Mouse (Mus musculus) neural tube, embryonic 12.5 days (tissue): ENCODE results near the gene Nxn. TPM values are rescaled to one million over a fixed set of nuclear protein-coding genes. Genes with fewer than 3 reads are reported as not detected.
"Not testable (repeated sequence)": the region's sequence is repeated elsewhere in the genome, so short reads cannot be mapped to it uniquely, and the experiment has no call there.

Experiments used
- ATAC-seq: fragments of 200-750 bp; cut with Nextera tagmentation; 2 replicates; pipeline ENCODE4 v1.8.0; 2017; ENCODE audit warnings: low read depth, mild to moderate bottlenecking, moderate TSS enrichment, moderate library complexity; ENCODE audit not compliant: low FRiP score
- H3K27ac ChIP-seq: fragments of 300-500 bp; sonication (generic); 2 replicates; pipeline ENCODE4 v1.5.1; 2016
- H3K27me3 ChIP-seq: fragments of 300-500 bp; sonication (generic); replicated peaks from 2 replicates; pipeline ENCODE4 v1.6.1; 2016; ENCODE audit warnings: mild to moderate bottlenecking
- H3K36me3 ChIP-seq: fragments of 300-500 bp; sonication (generic); 2 replicates; pipeline ENCODE4 v1.6.1; 2016; ENCODE audit warnings: mild to moderate bottlenecking
- H3K4me1 ChIP-seq: fragments of 300-500 bp; sonication (generic); 2 replicates; pipeline ENCODE4 v1.6.1; 2016
- H3K4me2 ChIP-seq: fragments of 300-500 bp; sonication (generic); replicated peaks from 2 replicates; pipeline ENCODE4 v1.6.1; 2016; ENCODE audit warnings: mild to moderate bottlenecking
- H3K4me3 ChIP-seq: fragments of 300-500 bp; sonication (generic); 2 replicates; pipeline ENCODE4 v1.5.1; 2016
- H3K9ac ChIP-seq: fragments of 300-500 bp; sonication (generic); 2 replicates; pipeline ENCODE4 v1.6.1; 2016; ENCODE audit warnings: mild to moderate bottlenecking
- H3K9me3 ChIP-seq: fragments of 300-500 bp; sonication (generic); 2 replicates; pipeline ENCODE4 v1.6.1; 2016; ENCODE audit warnings: mild to moderate bottlenecking
- WGBS: fragments of 180-500 bp; shearing (Covaris S2); methylation state at CpG from one replicate; pipeline ENCODE4 v1.1.7; 2016; 5-methylcytosine and 5-hydroxymethylcytosine counted together
- polyA plus RNA-seq: library from polyadenylated mRNA; unstranded; fragments of >200 nt; fragmentation: Nextera tagmentation; extraction: Ambion mirVana; gene quantifications from 2 replicates; pipeline ENCODE4 v1.2.1, GENCODE M21; 2016

Nxn gene
- polyA plus RNA-seq, 1 experiment from 2014 or later = 64.4 TPM

DNA sequence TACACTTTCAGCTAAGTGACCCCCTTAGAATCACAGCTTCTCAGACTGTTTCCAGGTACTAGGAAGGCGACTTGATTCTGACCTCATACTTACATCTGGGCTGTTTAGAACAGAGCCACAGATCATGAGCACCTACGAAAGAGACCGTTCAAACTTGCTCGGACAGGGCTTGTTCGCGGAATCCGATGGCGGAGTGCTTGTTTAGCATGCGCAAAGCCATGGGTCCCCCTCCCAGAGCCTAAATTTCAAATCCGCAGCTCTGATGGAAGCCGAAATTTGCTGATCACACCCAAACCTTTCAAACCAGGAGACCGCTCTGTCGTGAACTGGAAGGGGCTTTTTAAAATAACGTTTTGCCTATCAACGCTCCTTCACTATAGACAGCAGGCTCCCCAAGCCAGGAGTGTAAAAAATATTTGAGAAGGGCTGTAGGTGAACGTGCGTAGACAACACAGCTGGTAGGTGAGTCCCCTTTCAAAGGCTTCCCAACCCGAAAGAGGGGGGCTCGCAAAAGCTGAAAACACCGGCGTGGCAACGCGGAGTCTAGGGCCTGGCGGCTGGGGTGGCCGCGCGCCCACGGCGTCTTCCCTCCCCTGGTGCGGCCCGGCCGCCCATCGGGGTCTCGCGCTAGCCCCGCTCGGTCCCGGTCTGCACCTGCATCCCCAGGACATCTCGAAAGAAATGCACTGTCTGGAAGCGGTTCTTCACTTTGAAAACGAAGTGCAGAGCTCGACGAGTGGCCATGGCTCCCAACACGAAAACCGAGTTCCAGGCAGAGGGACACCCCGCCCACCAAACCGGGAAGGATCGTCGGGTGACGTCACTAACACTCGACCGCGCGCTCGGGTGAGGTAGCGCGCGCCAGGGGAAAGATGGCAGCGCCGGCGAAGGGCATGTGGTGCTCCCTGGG, 155.8 kb downstream of the Nxn start, which contains the start of the genes Mrm3 and Glod4:
Mrm3 (plus strand) TSS at position 815 of the 910 bp plus-strand sequence.
Glod4 (minus strand) TSS at position 825 of the 910 bp plus-strand sequence.
- WGBS = under 1% methylated on average over 61 of the region's 61 CpGs
- H3K4me3 ChIP-seq = peak within 1 kb of the TSS; percentile 83
- no peaks in the 10 kb centered on the region for H3K9me3 ChIP-seq
- H3K4me1 ChIP-seq = peaks cover 16% of the 10 kb centered on the region
- H3K4me2 ChIP-seq = peak within 1 kb of the TSS; percentile 89
- peak within 1 kb of the TSS; percentile 79 for H3K9ac ChIP-seq
- H3K36me3 ChIP-seq = peaks cover 16% of the 10 kb centered on the region
- no peak within 1 kb of the TSS for H3K27ac ChIP-seq
- H3K27me3 ChIP-seq = no peaks in the 10 kb centered on the region
- peak; percentile 90 for ATAC-seq

DNA sequence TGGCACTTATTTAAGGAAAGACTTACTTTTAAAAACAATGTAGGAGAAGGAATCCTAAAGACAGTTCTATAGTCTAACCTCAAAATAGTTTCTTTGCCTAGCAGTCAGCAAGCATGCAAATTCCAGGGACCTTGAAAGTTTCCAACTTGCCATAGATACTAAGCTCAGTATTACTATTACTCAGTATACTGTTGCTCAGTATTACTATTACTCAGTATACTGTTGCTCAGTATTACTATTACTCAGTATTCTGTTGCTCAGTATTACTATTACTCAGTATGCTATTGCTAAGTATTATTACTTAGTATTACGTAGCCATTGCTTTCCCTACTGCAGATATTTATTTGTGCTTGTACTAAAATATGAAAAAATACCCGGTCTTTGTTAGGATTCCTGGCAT, 159.2 kb downstream of the Nxn start:
- Histone ChIP-seq H3K9ac (no peak overlapping the region), H3K36me3 (peaks cover 37% of the 10 kb centered on the region), H3K9me3 (no peaks in the 10 kb centered on the region), H3K27ac (no peak overlapping the region), H3K27me3 (no peaks in the 10 kb centered on the region), H3K4me3 (no peak overlapping the region), H3K4me2 (no peak overlapping the region), H3K4me1 (peaks cover 12% of the 10 kb centered on the region)
- no peak for ATAC-seq
- 97% methylated on average over 2 of the region's 2 CpGs for WGBS

DNA sequence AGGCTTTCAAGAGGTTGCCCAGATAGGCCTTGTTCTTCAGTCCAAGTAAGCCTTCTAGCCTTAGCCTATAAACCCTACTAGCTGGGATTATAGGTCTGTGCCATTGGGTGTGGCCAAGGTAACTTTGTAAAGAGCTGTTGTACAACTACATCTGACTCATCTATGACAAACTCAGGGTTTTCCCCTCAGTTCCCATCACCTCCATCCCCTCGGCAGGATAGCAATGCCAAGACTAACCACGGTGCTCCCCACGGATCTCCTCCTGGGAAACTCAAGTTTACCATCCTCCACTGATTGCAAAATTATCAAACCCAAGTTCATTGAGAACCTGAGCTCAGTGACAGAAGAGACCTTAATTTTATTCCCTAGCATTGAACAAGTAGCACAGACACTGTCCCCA, 162.8 kb downstream of the Nxn start:
- H3K4me2 ChIP-seq = no peak overlapping the region
- H3K27me3 ChIP-seq = no peaks in the 10 kb centered on the region
- ATAC-seq = no peak
- H3K36me3 ChIP-seq = peaks cover 66% of the 10 kb centered on the region
- H3K9ac ChIP-seq = no peak overlapping the region
- H3K9me3 ChIP-seq = no peaks in the 10 kb centered on the region
- no peak overlapping the region for H3K4me3 ChIP-seq
- no peaks in the 10 kb centered on the region for H3K4me1 ChIP-seq
- WGBS = 94% methylated on average over 3 of the region's 3 CpGs
- H3K27ac ChIP-seq = no peak overlapping the region

DNA sequence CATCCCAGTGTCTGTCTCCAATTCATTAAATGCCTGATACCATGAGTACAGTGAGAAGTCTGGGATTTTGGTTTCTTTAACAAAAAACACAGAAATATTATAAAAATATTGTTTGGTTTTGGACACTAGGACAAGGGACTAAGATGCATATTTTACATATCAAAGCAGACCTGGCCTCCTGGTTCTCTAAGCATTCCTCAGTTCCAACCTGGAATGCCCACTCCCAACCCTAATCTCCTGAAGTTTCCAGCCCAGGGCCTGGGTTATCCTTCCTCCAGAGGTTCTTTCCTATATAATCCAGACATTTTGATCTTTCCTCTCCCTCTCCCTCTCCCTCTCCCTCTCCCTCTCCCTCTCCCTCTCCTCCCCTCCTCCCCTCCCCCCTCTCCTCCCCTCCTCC, 173.9 kb downstream of the Nxn start:
- H3K4me1 ChIP-seq = no peaks in the 10 kb centered on the region
- H3K27ac ChIP-seq = no peak overlapping the region
- no peak overlapping the region for H3K4me2 ChIP-seq
- H3K4me3 ChIP-seq = no peak overlapping the region
- no peaks in the 10 kb centered on the region for H3K9me3 ChIP-seq
- no peak for ATAC-seq
- H3K27me3 ChIP-seq = no peaks in the 10 kb centered on the region
- H3K36me3 ChIP-seq = peaks cover 24% of the 10 kb centered on the region
- H3K9ac ChIP-seq = no peak overlapping the region

DNA sequence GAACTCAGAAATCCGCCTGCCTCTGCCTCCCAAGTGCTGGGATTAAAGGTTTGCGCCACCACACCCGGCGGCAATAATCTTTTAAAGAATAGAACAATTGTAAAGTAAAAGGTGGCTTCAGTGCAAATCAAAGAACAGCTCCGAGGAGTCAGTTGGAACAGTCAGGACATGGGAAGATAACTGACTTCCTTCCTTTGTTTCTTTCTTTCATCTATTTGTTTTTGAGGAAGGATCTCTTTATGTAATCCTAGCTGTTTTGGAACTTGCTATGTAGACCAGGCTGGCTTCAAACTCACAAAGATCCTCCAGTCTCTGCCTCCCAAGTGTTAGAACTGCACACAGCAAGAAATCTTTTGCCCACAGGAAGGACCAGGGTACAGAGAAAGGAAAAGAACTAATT, 174.3 kb downstream of the Nxn start:
- WGBS = 94% methylated on average over 5 of the region's 5 CpGs
- Histone ChIP-seq H3K4me2 (no peak overlapping the region), H3K9me3 (no peaks in the 10 kb centered on the region), H3K4me3 (no peak overlapping the region), H3K9ac (no peak overlapping the region), H3K36me3 (peaks cover 29% of the 10 kb centered on the region), H3K4me1 (no peaks in the 10 kb centered on the region), H3K27me3 (no peaks in the 10 kb centered on the region), H3K27ac (no peak overlapping the region)
- no peak for ATAC-seq

DNA sequence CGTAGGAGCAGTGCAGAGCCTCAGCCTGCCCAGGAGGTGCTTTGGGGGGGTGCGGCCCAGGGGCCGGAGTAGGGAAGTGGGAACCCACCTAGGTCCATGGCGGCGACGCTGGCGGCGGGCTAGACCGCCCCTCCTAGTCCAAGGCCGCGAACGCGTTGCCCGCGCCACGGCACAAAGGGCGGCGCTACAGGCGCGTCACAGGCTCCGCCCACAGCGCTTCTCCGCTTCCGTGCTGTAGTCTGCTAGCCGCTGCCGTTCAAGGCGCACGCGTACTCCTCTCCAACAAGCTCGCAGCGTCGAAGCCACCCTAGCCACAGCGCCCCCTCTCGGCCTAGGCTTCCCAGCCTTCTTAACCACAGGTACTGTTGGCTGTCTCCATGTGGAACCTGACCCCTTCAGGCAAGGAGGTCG, 181.5 kb downstream of the Nxn start, which contains the start of the genes Dbil5 and Gemin4:
Dbil5 (plus strand) TSS at position 219 of the 411 bp plus-strand sequence.
Gemin4 (minus strand) TSS at position 275 of the 411 bp plus-strand sequence.
- peak within 1 kb of the TSS; percentile 53 for H3K4me3 ChIP-seq
- H3K27me3 ChIP-seq = no peaks in the 10 kb centered on the region
- no peaks in the 10 kb centered on the region for H3K9me3 ChIP-seq
- WGBS = under 1% methylated on average over 35 of the region's 35 CpGs
- peaks cover 5% of the 10 kb centered on the region for H3K4me1 ChIP-seq
- 0 out of 2 replicates have a peak within 1 kb of the TSS, but pooled peaks have one; percentile 22 for H3K27ac ChIP-seq
- H3K9ac ChIP-seq = peak within 1 kb of the TSS; percentile 64
- ATAC-seq = peak; percentile 92
- H3K4me2 ChIP-seq = peak within 1 kb of the TSS; percentile 58
- H3K36me3 ChIP-seq = peaks cover 32% of the 10 kb centered on the region

DNA sequence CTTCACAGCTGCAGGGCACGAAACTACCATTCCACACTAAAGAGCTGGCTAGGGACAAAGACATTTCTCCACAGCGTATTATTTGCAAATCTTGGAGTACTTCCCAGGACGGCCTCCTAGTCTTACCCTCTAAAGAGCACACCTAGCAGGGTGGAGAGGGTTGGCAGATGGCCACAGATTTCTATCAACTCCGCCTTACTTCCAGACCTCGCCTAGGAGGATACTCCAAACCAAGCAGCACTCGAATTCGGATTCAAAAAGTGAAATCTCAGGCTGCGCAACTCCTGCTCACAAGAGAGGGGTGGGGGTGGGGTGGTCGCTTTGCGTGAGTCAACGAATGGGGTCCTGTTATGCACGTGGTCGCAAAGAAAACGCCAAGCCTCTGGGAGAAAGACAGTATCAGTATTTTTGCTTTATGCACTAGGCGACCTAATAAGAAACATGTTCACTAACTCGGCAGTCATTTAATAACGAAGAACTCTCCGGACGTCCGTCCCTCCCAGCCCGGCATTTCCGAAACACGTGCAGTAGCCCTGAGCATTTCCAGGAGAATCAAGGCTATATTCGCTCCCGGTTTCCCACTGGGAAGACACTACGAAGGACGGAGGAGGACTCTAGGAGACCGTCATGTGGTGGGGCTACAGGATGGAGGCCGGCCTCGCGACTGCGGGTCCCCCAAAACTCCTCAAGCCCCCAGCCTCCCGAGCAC, 182.1 kb downstream of the Nxn start:
- ATAC-seq = peak; percentile 57
- 4% methylated on average over 33 of the region's 33 CpGs for WGBS
- H3K4me3 ChIP-seq = peak overlapping the region; percentile 53
- peak overlapping the region; percentile 58 for H3K4me2 ChIP-seq
- no peaks in the 10 kb centered on the region for H3K27me3 ChIP-seq
- H3K27ac ChIP-seq = 0 out of 2 replicates have a peak overlapping the region, but pooled peaks have one; percentile 22
- H3K9me3 ChIP-seq = no peaks in the 10 kb centered on the region
- H3K36me3 ChIP-seq = peaks cover 33% of the 10 kb centered on the region
- peak overlapping the region; percentile 64 for H3K9ac ChIP-seq
- H3K4me1 ChIP-seq = peaks cover 5% of the 10 kb centered on the region

DNA sequence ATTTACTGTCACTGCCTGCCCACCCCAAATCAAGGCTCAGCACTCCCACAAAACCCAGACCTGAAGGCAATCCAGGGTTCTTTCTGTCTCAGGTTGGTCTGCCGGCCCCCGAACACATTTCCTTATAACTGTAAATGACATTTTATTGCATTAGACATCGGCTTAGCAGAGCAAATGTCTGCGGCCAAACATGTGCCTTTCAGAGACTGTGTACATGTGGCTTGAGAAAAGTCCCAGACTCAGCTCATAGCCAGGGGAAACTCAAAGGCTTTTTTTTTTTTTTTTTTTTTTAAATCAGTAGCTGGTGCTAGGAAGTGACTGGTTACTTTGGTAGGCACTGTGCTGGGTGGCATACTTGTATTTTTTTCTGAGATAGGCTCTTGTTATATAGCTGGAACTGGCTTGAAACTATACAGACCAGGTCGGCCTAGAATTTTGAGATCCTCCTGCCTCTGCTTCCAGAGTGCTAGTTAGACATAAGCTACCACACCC, 182.8 kb downstream of the Nxn start:
- no peak overlapping the region for H3K27ac ChIP-seq
- no peak for ATAC-seq
- peak overlapping the region; percentile 53 for H3K4me3 ChIP-seq
- H3K36me3 ChIP-seq = peaks cover 32% of the 10 kb centered on the region
- no peaks in the 10 kb centered on the region for H3K27me3 ChIP-seq
- H3K4me1 ChIP-seq = peaks cover 5% of the 10 kb centered on the region
- H3K4me2 ChIP-seq = peak overlapping the region; percentile 58
- no peaks in the 10 kb centered on the region for H3K9me3 ChIP-seq
- H3K9ac ChIP-seq = no peak overlapping the region
- 93% methylated on average over 5 of the region's 5 CpGs for WGBS

DNA sequence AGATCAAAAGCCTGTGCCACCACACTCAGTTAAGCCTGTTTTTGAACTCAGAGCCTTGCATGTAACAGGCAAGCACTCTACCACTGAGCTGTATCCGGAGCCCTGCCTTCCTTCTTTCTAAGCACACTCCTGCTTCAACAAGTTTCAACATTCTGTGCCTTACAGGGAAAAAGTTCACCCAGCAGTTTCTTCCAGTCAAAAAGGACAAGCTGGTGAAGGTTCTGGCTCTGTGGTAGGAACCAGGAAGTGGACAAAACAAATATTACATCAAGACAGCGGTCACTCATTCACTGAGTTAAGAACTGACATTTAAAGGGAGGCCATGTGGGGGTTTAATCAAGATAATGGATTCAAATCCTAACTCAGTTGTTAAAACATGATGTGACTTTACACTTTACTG, 183.9 kb downstream of the Nxn start:
- Histone ChIP-seq H3K9ac (no peak overlapping the region), H3K4me2 (no peak overlapping the region), H3K4me1 (peaks cover 5% of the 10 kb centered on the region), H3K9me3 (no peaks in the 10 kb centered on the region), H3K27me3 (no peaks in the 10 kb centered on the region), H3K36me3 (peaks cover 33% of the 10 kb centered on the region), H3K4me3 (no peak overlapping the region), H3K27ac (no peak overlapping the region)
- ATAC-seq = no peak
- WGBS = 91% methylated on average over 2 of the region's 2 CpGs

DNA sequence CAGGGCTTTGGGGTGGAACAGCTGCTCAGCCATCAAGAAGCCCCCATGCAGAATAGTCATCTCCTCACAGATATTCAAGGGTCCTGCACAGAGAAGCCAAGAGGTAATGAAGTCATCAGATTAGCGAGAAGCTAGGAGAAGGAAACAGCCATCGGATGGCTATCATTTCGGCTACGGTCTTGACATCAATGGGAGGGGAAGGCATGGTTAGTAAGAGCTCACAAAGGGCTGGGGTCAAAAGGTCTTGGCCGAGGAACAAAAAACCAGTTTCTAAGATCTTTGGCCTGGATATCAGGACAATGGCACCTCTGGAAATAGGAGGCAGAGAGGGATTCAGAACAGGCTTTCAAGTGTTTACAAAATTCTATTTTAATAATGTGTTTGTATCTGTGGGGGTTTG, 185.1 kb downstream of the Nxn start:
- H3K36me3 ChIP-seq = peaks cover 40% of the 10 kb centered on the region
- 28% methylated on average over 5 of the region's 5 CpGs for WGBS
- ATAC-seq = no peak

DNA sequence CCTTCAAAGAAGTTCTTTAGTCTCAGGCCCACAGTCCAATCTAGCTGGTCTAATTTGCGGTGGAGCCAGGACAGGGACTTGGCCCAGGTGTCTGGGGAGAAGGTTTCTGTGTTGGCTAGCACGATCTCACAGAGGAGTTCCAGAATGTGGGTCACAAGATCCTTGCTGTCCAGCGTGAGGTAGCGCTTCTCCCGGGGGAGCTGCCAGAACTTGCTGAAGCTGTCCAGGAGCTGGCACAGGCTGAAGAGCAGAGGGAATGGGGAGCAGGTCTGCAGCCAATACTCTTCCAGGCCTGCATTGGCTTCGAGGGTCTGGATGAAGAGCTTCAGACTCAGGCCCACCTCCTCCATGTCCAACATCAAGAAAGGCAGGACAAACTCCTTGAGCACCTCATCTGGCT, 187.3 kb downstream of the Nxn start:
- WGBS = 100% methylated on average over 6 of the region's 6 CpGs
- not testable (repeated sequence) for H3K4me2 ChIP-seq, H3K4me3 ChIP-seq, H3K9me3 ChIP-seq, H3K27ac ChIP-seq, ATAC-seq, H3K4me1 ChIP-seq, H3K27me3 ChIP-seq, H3K9ac ChIP-seq
- peaks cover 62% of the 10 kb centered on the region for H3K36me3 ChIP-seq

More for the DNA sequence above, 185.1 kb downstream of the Nxn start:
- no peak overlapping the region for H3K4me2 ChIP-seq
- no peak overlapping the region for H3K4me3 ChIP-seq
- H3K27ac ChIP-seq = no peak overlapping the region
- no peaks in the 10 kb centered on the region for H3K27me3 ChIP-seq
- H3K9me3 ChIP-seq = no peaks in the 10 kb centered on the region
- no peak overlapping the region for H3K9ac ChIP-seq
- H3K4me1 ChIP-seq = peaks cover 5% of the 10 kb centered on the region
